Mouse (Mus musculus) heart, embryonic 11.5 days (tissue): ENCODE data around the gene Zc3h14. TPM values are rescaled to one million over a fixed set of nuclear protein-coding genes. Genes with fewer than 3 reads are reported as not detected.

Source experiments
- polyA plus RNA-seq: library from polyadenylated mRNA; unstranded; fragments of >200 nt; fragmentation: Nextera tagmentation; extraction: Ambion mirVana; gene quantifications from 2 replicates; pipeline ENCODE4 v1.2.1, GENCODE M21; 2014

The Zc3h14 gene
- polyA plus RNA-seq, 1 experiment from 2014 or later, result 110 TPM

Other genes with a start within 250 kb of the Zc3h14 start
- gene Kcnk10, start 168.7 kb upstream of the Zc3h14 start, polyA plus RNA-seq, result 0.25 and 0.44 TPM in 2 replicates
- gene Spata7, start 118.8 kb upstream of the Zc3h14 start, polyA plus RNA-seq, result 11.8 and 14.6 TPM in 2 replicates
- 10.4 and 13.0 TPM in 2 replicates for gene Ptpn21, start 9.6 kb upstream of the Zc3h14 start, polyA plus RNA-seq
- 3.9 and 4.7 TPM in 2 replicates for gene Eml5, start 154.5 kb downstream of the Zc3h14 start, polyA plus RNA-seq
- 17.4 and 17.5 TPM in 2 replicates for gene Ttc8, start 173.6 kb downstream of the Zc3h14 start, polyA plus RNA-seq